Mouse (Mus musculus) Patski (cell line): ENCODE measurements around the gene Lmod1. TPM values are rescaled to one million over a fixed set of nuclear protein-coding genes. Genes with fewer than 3 reads are reported as not detected.
A peak's percentile ranks its signal among the peaks of the same experiment; 100 is the strongest.

Source experiments
- ATAC-seq: fragments of 100-300 bp; one replicate; pipeline ENCODE4 v1.8.0; 2021
- CTCF ChIA-PET: fragments of 350-600 bp; sonication (Branson Sonifier 250); formaldehyde crosslinking; loops from one replicate; lab custom pipeline; 2022; ENCODE audit warnings: inconsistent platforms; lab: Charles Lee
- POLR2A ChIA-PET: fragments of 350-600 bp; sonication (Branson Sonifier 250); formaldehyde crosslinking; loops from one replicate; lab custom pipeline; 2022; ENCODE audit warnings: antibody characterized with exemption, inconsistent platforms; lab: Charles Lee
- DNase-seq: peaks from one replicate; pipeline ENCODE4 v3.0.0-alpha.2; 2011; ENCODE audit warnings: low read depth, low spot score
- H3K27me3 ChIP-seq: fragments of 371-371 bp; one replicate; pipeline ENCODE4 v1.5.1; 2021
- CTCF ChIP-seq: fragments of 100-300 bp; IDR thresholded peaks from one replicate; pipeline ENCODE4 v1.5.1; 2021
- in situ Hi-C: fragments of 300-500 bp; cut with MboI; formaldehyde crosslinking; loops from 3 replicates; pipeline ENCODE4 v1.11.1; 2018; ENCODE audit warnings: low pct_unique_long_range_greater_than_20kb, mixed read lengths
- polyA plus RNA-seq: library from polyadenylated mRNA; unstranded; gene quantifications from one replicate; pipeline ENCODE4 v1.2.3, GENCODE M21; 2021

Lmod1 gene
- polyA plus RNA-seq, 1 experiment from 2014 or later = 2.1 TPM

- H3K27me3 ChIP-seq = no peaks in the 10 kb centered on the region
- in situ Hi-C loops = no loop called here
- no peak for TF ChIP-seq CTCF
- CTCF ChIA-PET = interaction anchor here (1.5 kb wide), 1 partner anchor 26 kb away, joined by 4 read pairs; no protein-coding TSS in a partner anchor
- DNase-seq (no peak), ATAC-seq (no peak)
- POLR2A ChIA-PET = no interaction called here
These were observed 74.9 kb downstream of the Lmod1 start for GRCm38 (mm10) chr1:135399466-135399865.

DNA sequence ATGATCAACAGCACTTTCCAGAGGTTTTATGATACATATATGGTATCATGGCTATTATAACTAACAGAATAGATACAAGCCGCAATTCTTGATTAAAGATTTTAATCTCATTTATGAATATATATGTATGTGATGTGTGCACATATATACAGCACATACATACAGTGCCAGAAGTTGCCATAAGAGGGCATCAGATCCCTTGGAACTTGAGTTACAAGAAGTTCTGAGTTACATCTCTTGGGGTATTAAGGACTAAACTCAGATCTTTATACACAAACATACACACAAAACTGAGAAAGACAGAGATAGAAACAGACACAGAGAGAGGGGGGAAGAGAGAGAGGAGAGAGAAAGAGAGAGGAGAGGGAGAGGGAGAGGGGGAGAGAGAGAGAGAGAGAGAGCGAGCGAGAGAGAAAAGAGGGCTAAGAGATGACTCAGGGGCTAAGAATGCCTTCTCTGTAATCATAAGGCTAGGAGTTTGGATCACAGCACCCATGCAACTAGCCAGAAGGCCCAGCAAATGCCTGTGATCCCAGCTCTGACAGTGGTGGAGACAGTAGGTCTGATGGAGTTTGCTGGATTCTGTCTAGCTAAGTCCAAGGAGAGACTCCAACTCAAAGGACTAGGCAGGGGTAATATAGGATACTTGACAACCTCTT, 77.0 kb downstream of the Lmod1 start:
- H3K27me3 ChIP-seq = no peaks in the 10 kb centered on the region
- in situ Hi-C loops = loop anchor here (5.0 kb wide), 1 partner anchor 41 kb away; no protein-coding TSS in a partner anchor
- peak; percentile 44 for TF ChIP-seq CTCF
- CTCF ChIA-PET = interaction anchor here (1.3 to 1.4 kb wide), 2 partner anchors 9 to 49 kb away, joined by 4 to 6 read pairs; no protein-coding TSS in a partner anchor
- ATAC-seq (no peak), DNase-seq (no peak)
- POLR2A ChIA-PET = no interaction called here

DNA sequence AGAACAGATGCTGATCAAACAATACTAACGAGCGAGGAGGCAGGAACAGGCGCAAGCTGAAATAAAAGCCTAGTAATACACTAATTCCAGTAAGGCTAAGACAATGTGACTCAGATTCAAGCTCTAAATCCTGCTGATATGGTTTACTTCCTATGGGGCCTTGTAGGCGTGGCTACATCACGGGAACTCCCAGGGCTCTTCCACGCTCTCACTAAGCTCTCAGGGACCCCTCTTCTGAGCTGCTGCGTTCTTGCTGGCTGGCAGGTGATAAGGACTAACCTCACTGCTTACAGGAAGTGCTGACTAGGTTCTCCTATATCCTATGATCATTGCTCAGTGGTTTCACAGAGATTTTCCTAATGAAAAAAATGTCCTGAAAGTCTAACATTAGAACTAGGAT, 80.7 kb downstream of the Lmod1 start:
- CTCF ChIA-PET = interaction anchor here (0.9 to 1.6 kb wide), 3 partner anchors 8 to 27 kb away, joined by 3 to 4 read pairs (median 3); no protein-coding TSS in a partner anchor
- no peak for TF ChIP-seq CTCF
- DNase-seq (no peak), ATAC-seq (no peak)
- H3K27me3 ChIP-seq = no peaks in the 10 kb centered on the region
- POLR2A ChIA-PET = interaction anchor here (1.2 kb wide), 1 partner anchor 25 kb away, joined by 4 read pairs; the partner anchor contains the start of gene Ipo9
- in situ Hi-C loops = no loop called here

DNA sequence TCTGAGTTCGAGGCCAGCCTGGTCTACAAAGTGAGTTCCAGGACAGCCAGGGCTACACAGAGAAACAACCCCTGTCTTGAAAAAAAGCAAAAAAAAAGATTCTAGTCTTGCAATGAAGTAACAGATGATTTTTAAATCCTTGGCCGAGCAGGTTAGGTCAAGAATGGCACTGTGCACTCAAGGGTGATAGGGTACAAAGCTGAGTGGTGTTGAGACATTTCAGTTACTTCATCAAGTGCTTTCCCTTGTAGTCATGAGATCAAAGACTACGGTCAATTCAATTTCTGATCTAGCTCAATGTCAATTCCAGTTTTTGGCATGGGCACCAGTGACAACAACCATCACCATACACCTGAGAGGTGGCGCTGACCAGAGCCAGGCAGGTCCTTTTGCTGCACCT, 84.4 kb downstream of the Lmod1 start:
- H3K27me3 ChIP-seq = no peaks in the 10 kb centered on the region
- ATAC-seq (no peak), DNase-seq (no peak)
- in situ Hi-C loops = no loop called here
- CTCF ChIA-PET = interaction anchor here (0.6 to 1.3 kb wide), 2 partner anchors 14 to 38 kb away, joined by 3 to 5 read pairs; no protein-coding TSS in a partner anchor
- TF ChIP-seq CTCF = no peak
- POLR2A ChIA-PET = no interaction called here

- in situ Hi-C loops = no loop called here
- no peak for TF ChIP-seq CTCF
- CTCF ChIA-PET = interaction anchor here (0.7 to 1.4 kb wide), 4 partner anchors 10 to 22 kb away, joined by 3 to 6 read pairs (median 4); partner anchors contain the start of gene Ipo9
- peak; percentile 71 for DNase-seq
- POLR2A ChIA-PET = no interaction called here
- ATAC-seq = peak; percentile 90
- no peaks in the 10 kb centered on the region for H3K27me3 ChIP-seq
These were observed 86.4 kb downstream of the Lmod1 start for GRCm38 (mm10) chr1:135410967-135411366.

- no peak for ATAC-seq
- CTCF ChIA-PET = interaction anchor here (0.9 to 1.3 kb wide), 2 partner anchors 12 to 23 kb away, joined by 3 read pairs; no protein-coding TSS in a partner anchor
- POLR2A ChIA-PET = no interaction called here
- no peaks in the 10 kb centered on the region for H3K27me3 ChIP-seq
- DNase-seq = no peak
- in situ Hi-C loops = no loop called here
- TF ChIP-seq CTCF = no peak
These were observed 87.5 kb downstream of the Lmod1 start for GRCm38 (mm10) chr1:135412130-135412529.

GRCm38 (mm10) chr1:135413996-135414395, 89.4 kb downstream of the Lmod1 start:
- no peaks in the 10 kb centered on the region for H3K27me3 ChIP-seq
- ATAC-seq (peak; percentile 65), DNase-seq (peak; percentile 49)
- in situ Hi-C loops = no loop called here
- ChIA-PET POLR2A (no interaction called here), CTCF (interaction anchor here (0.8 to 1.1 kb wide), 3 partner anchors 9 to 15 kb away, joined by 3 read pairs; no protein-coding TSS in a partner anchor)
- TF ChIP-seq CTCF = no peak

Other genes starting within 250 kb of the Lmod1 start
- 2.3 TPM for gene Lgr6, start 219.5 kb upstream of the Lmod1 start, polyA plus RNA-seq
- gene Ptpn7, start 192.1 kb upstream of the Lmod1 start, polyA plus RNA-seq = 0.19 TPM
- gene Arl8a, start 178.0 kb upstream of the Lmod1 start, polyA plus RNA-seq = 111 TPM
- 0.04 TPM for gene Gpr37l1, start 157.1 kb upstream of the Lmod1 start, polyA plus RNA-seq
- gene Elf3, start 66.2 kb upstream of the Lmod1 start, polyA plus RNA-seq = 27.3 TPM
- gene Rnpep, start 40.7 kb upstream of the Lmod1 start, polyA plus RNA-seq = 60.8 TPM
- gene Timm17a, start 11.0 kb upstream of the Lmod1 start, polyA plus RNA-seq = 199 TPM
- 80.9 TPM for gene Shisa4, start 50.4 kb downstream of the Lmod1 start, polyA plus RNA-seq
- 97.1 TPM for gene Ipo9, start 105.7 kb downstream of the Lmod1 start, polyA plus RNA-seq